Mouse (Mus musculus) CH12.LX (cell line): ENCODE results near the gene Prkag1.

Experiments
- CHD2 ChIP-seq: IDR thresholded peaks from 2 replicates; pipeline ENCODE4 v1.6.1; 2011; ENCODE audit warnings: low read length, improper control_type of control experiment
- CTCF ChIP-seq, 2 experiments: IDR thresholded peaks in 1 of 2; conservative IDR thresholded peaks in 1 of 2; 2 replicates each; pipeline ENCODE4 v1.5.1; 2011 to 2012; ENCODE audit warnings: low read depth in 2 of 2, low read length in 2 of 2, improper control_type of control experiment in 1 of 2, inconsistent platforms in 1 of 2, mild to moderate bottlenecking in 1 of 2, moderate library complexity in 1 of 2
- E2F4 ChIP-seq: IDR thresholded peaks from 2 replicates; pipeline ENCODE4 v1.6.1; 2011; ENCODE audit warnings: low read depth, low read length, improper control_type of control experiment; ENCODE audit not compliant: insufficient replicate concordance
- EP300 ChIP-seq: IDR thresholded peaks from 2 replicates; pipeline ENCODE4 v1.6.1; 2011; ENCODE audit warnings: low read length, improper control_type of control experiment
- JUN ChIP-seq: IDR thresholded peaks from 2 replicates; pipeline ENCODE4 v1.6.1; 2011; ENCODE audit warnings: low read depth, mild to moderate bottlenecking, low read length, improper control_type of control experiment, moderate library complexity; ENCODE audit not compliant: insufficient read depth
- MXI1 ChIP-seq: IDR thresholded peaks from 2 replicates; pipeline ENCODE4 v1.6.1; 2011; ENCODE audit warnings: mild to moderate bottlenecking, low read depth, low read length, improper control_type of control experiment
- PAX5 ChIP-seq: IDR thresholded peaks from 2 replicates; pipeline ENCODE4 v1.6.1; 2012; ENCODE audit warnings: low read length, inconsistent platforms, mixed read lengths
- POLR2A ChIP-seq: IDR thresholded peaks from 2 replicates; pipeline ENCODE4 v1.6.1; 2011; ENCODE audit warnings: low read depth, mild to moderate bottlenecking, improper control_type of control experiment, low read length
- RAD21 ChIP-seq: IDR thresholded peaks from 2 replicates; pipeline ENCODE4 v1.6.1; 2011; ENCODE audit warnings: low read depth, mild to moderate bottlenecking, low read length, improper control_type of control experiment, moderate library complexity
- RCOR1 ChIP-seq: conservative IDR thresholded peaks from 2 replicates; pipeline ENCODE4 v1.6.1; 2012; ENCODE audit warnings: low read depth, mild to moderate bottlenecking, inconsistent platforms, low read length, improper control_type of control experiment
- TCF12 ChIP-seq: IDR thresholded peaks from 2 replicates; pipeline ENCODE4 v1.6.1; 2014; ENCODE audit warnings: low read depth, mild to moderate bottlenecking, inconsistent platforms, low read length, improper control_type of control experiment
- USF1 ChIP-seq: IDR thresholded peaks from 2 replicates; pipeline ENCODE4 v1.6.1; 2014; ENCODE audit warnings: low read depth, mild to moderate bottlenecking, inconsistent platforms, low read length, improper control_type of control experiment
- ZC3H11A ChIP-seq: IDR thresholded peaks from 2 replicates; pipeline ENCODE4 v1.6.1; 2012; ENCODE audit warnings: low read depth, mild to moderate bottlenecking, inconsistent platforms, low read length, improper control_type of control experiment
- ZKSCAN1 ChIP-seq: IDR thresholded peaks from 2 replicates; pipeline ENCODE4 v1.6.1; 2012; ENCODE audit warnings: low read depth, inconsistent platforms, low read length, improper control_type of control experiment, borderline replicate concordance

GRCm38 (mm10) chr15:98832161-98833058, 1.1 kb upstream of the Prkag1 start:
- TF ChIP-seq POLR2A (no peak), USF1 (no peak), TCF12 (no peak), MXI1 (no peak), CTCF (conservative IDR thresholded peaks at IDR 0.05 in 1 of 2, IDR thresholded peaks at IDR 0.05 in 1 of 2; ENCODE audit: low read depth in 2 of 2, low read length in 2 of 2) (no peak), PAX5 (no peak), RCOR1 (no peak), ZC3H11A (no peak), EP300 (no peak), JUN (no peak), ZKSCAN1 (no peak), E2F4 (no peak), CHD2 (no peak), RAD21 (no peak)
